In the genomic region with DNA sequence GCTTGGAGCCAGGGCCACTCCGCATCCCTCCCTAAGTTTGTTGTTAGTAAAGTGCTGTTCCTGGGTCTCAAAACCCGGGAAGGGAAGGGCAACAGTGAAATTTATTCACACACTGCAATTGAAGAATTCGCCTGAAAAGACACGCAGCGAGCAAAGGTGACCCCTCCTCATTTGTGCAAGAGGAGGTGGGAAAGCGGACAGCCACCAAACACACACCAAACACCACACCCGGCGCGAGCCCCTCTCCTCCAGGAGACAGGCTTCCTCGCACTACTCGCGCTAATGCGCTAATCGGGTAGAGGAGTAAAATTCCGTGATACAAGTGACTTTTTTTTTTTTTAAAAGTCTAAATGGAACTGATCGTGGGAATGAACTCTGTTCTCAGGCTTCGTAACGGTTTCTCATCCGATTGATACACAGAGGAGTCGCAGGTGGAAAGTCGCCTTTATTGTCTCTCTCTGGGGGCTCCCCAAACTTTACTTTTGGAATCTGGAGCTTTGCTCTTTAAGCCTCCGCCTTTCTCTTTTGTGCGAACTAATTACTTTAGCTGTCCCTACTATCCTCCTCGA, we compare ENCODE assay signal across 12 mouse cellular contexts. TPM values are rescaled to one million over a fixed set of nuclear protein-coding genes. Genes with fewer than 3 reads are reported as not detected.
A peak's percentile ranks its signal among the peaks of the same experiment; 100 is the strongest.
DNase-seq lines count a peak whose midpoint lies in the region; ATAC-seq and TF ChIP-seq lines count a peak whose summit lies in the region.
"Had no signal": no experiment of that assay in that cellular context is flagged by ENCODE, and none has a peak within 500 bp of the region (broad histone marks: within the 10 kb centered on the region; RNA-seq: fewer than 3 reads in every experiment).

No protein-coding gene starts in this region.

- WGBS in forebrain, embryonic 12.5 days, result under 1% methylated on average over 24 of the region's 24 CpGs
- under 1% methylated on average over 24 of the region's 24 CpGs for WGBS in forebrain, embryonic 15.5 days
- WGBS in liver, embryonic 13.5 days (ENCODE audit: insufficient replicate concordance), result 2% methylated on average over 24 of the region's 24 CpGs
- WGBS in liver, postnatal 0 days (ENCODE audit: insufficient replicate concordance), result 2% methylated on average over 24 of the region's 24 CpGs
- WGBS in limb, embryonic 10.5 days, result 0% methylated on average over 24 of the region's 24 CpGs

- peaks cover 93% of the 10 kb centered on the region for H3K27me3 ChIP-seq in forebrain, embryonic 12.5 days
- H3K27me3 ChIP-seq in forebrain, embryonic 15.5 days, result peaks cover 70% of the 10 kb centered on the region
- H3K27me3 ChIP-seq in liver, embryonic 13.5 days, result peaks cover 91% of the 10 kb centered on the region
- peaks cover 90% of the 10 kb centered on the region for H3K27me3 ChIP-seq in liver, postnatal 0 days (ENCODE audit: insufficient read depth, low read length)
- peaks cover 99% of the 10 kb centered on the region for H3K27me3 ChIP-seq in limb, embryonic 10.5 days (ENCODE audit: low read depth, poor library complexity, severe bottlenecking)

- TF ChIP-seq EP300 in liver, postnatal 0 days (IDR thresholded peaks at IDR 0.05; ENCODE audit: low read depth), result no peak

- peaks cover 47% of the 10 kb centered on the region for H3K4me1 ChIP-seq in forebrain, embryonic 12.5 days
- peaks cover 49% of the 10 kb centered on the region for H3K4me1 ChIP-seq in forebrain, embryonic 15.5 days
- peaks cover 17% of the 10 kb centered on the region for H3K4me1 ChIP-seq in liver, embryonic 13.5 days (replicated peaks)
- H3K4me1 ChIP-seq in liver, postnatal 0 days (ENCODE audit: insufficient read depth), result peaks cover 5% of the 10 kb centered on the region; the same call in 1 of the 2 replicates
- H3K4me1 ChIP-seq in limb, embryonic 10.5 days, result peaks cover 34% of the 10 kb centered on the region

- H3K36me3 ChIP-seq in forebrain, embryonic 12.5 days (replicated peaks), result no peaks in the 10 kb centered on the region
- H3K36me3 ChIP-seq in forebrain, embryonic 15.5 days, result no peaks in the 10 kb centered on the region
- no peaks in the 10 kb centered on the region for H3K36me3 ChIP-seq in liver, embryonic 13.5 days
- H3K36me3 ChIP-seq in liver, postnatal 0 days (replicated peaks; ENCODE audit: insufficient read depth, low read length), result no peaks in the 10 kb centered on the region
- H3K36me3 ChIP-seq in limb, embryonic 10.5 days, result no peaks in the 10 kb centered on the region

- DNase-seq in liver, embryonic 13.5 days, result no peak
- DNase-seq in liver, postnatal 0 days, result no peak
- DNase-seq in embryo, embryonic 10 days (ENCODE audit: low spot score), result peak; percentile 53
- peak; percentile 58 for DNase-seq in limb, embryonic 10.5 days (ENCODE audit: low spot score)
- no peak for DNase-seq in gastrocnemius, adult 18-20 months (ENCODE audit: low spot score)
- DNase-seq: thymus, adult 18-20 months had no signal

- no peak overlapping the region for H3K27ac ChIP-seq in forebrain, embryonic 12.5 days
- H3K27ac ChIP-seq in forebrain, embryonic 15.5 days (replicated peaks), result no peak overlapping the region
- no peak overlapping the region for H3K27ac ChIP-seq in liver, embryonic 13.5 days
- H3K27ac ChIP-seq in liver, postnatal 0 days (ENCODE audit: low read depth), result no peak overlapping the region
- no peak overlapping the region for H3K27ac ChIP-seq in limb, embryonic 10.5 days

- no peak overlapping the region for H3K9ac ChIP-seq in forebrain, embryonic 12.5 days
- no peak overlapping the region for H3K9ac ChIP-seq in forebrain, embryonic 15.5 days (replicated peaks)
- H3K9ac ChIP-seq in liver, embryonic 13.5 days, result no peak overlapping the region
- H3K9ac ChIP-seq in liver, postnatal 0 days (replicated peaks), result no peak overlapping the region

- peak overlapping the region; percentile 88 for H3K4me2 ChIP-seq in forebrain, embryonic 12.5 days
- H3K4me2 ChIP-seq in forebrain, embryonic 15.5 days (replicated peaks), result no peak overlapping the region
- no peak overlapping the region for H3K4me2 ChIP-seq in liver, embryonic 13.5 days
- no peak overlapping the region for H3K4me2 ChIP-seq in liver, postnatal 0 days (ENCODE audit: low read depth, low read length)

- no peak for TF ChIP-seq CTCF in liver, postnatal 0 days (IDR thresholded peaks at IDR 0.05; ENCODE audit: low read depth)

- ATAC-seq in forebrain, embryonic 12.5 days (ENCODE audit: low FRiP score), result no peak
- ATAC-seq in forebrain, embryonic 15.5 days (replicated peaks), result no peak
- no peak for ATAC-seq in liver, embryonic 13.5 days (ENCODE audit: low read depth)
- no peak for ATAC-seq in liver, postnatal 0 days
- ATAC-seq in megakaryocyte-erythroid progenitor cell, adult 5-6 weeks (replicated peaks; ENCODE audit: low FRiP score, low TSS enrichment, poor library complexity, severe bottlenecking), result no peak

- no peaks in the 10 kb centered on the region for H3K9me3 ChIP-seq in forebrain, embryonic 12.5 days
- H3K9me3 ChIP-seq in forebrain, embryonic 15.5 days, result no peaks in the 10 kb centered on the region
- H3K9me3 ChIP-seq in liver, embryonic 13.5 days (replicated peaks), result no peaks in the 10 kb centered on the region
- no peaks in the 10 kb centered on the region for H3K9me3 ChIP-seq in liver, postnatal 0 days (ENCODE audit: low read length)
- no peaks in the 10 kb centered on the region for H3K9me3 ChIP-seq in limb, embryonic 10.5 days (replicated peaks)

- H3K4me3 ChIP-seq in forebrain, embryonic 12.5 days (replicated peaks), result peak overlapping the region; percentile 10; the same call in 1 of the 2 replicates
- no peak overlapping the region for H3K4me3 ChIP-seq in forebrain, embryonic 15.5 days
- H3K4me3 ChIP-seq in liver, embryonic 13.5 days (replicated peaks), result 0 out of 2 replicates have a peak overlapping the region, but pooled peaks have one; percentile 0
- no peak overlapping the region for H3K4me3 ChIP-seq in liver, postnatal 0 days (ENCODE audit: low read depth, low read length)
- H3K4me3 ChIP-seq in limb, embryonic 10.5 days, result no peak overlapping the region

RNA-seq across cellular contexts. Expression of gene Foxb2, which starts 2.3 kb away (rescaled TPM):
- polyA plus RNA-seq in forebrain, embryonic 12.5 days (2016; fragmentation: Nextera tagmentation; extraction: Ambion mirVana), result 0.66 and 0.74 TPM in 2 replicates
- 0.11 TPM in 1 of 2 replicates, not detected in the other for polyA plus RNA-seq in forebrain, embryonic 15.5 days (2015; fragmentation: Nextera tagmentation; extraction: Ambion mirVana)
- polyA plus RNA-seq in liver, embryonic 13.5 days (2015; fragmentation: Nextera tagmentation; extraction: Ambion mirVana), result not detected in 2 replicates
- polyA plus RNA-seq in liver, postnatal 0 days (2015; fragmentation: Nextera tagmentation; extraction: Ambion mirVana), result not detected in 2 replicates
- polyA plus RNA-seq in limb, embryonic 10.5 days (2016; fragmentation: Nextera tagmentation; extraction: Ambion mirVana), result 0.10 and 0.15 TPM in 2 replicates
- not detected in 2 replicates for total RNA-seq in megakaryocyte-erythroid progenitor cell, adult 5-6 weeks (2014; fragmentation: Nextera tagmentation)
- not detected in 2 replicates for total RNA-seq in megakaryocyte-erythroid progenitor cell, adult 5-6 weeks (2017)
- not detected for total RNA-seq in gastrocnemius, adult 18-20 months (2021)
- total RNA-seq: heart, postnatal 10 days; left cerebral cortex, adult 8-10 months; megakaryocyte progenitor cell, adult 5-6 weeks had no signal

Comparison
In these comparisons a context has a peak if more than half of its experiments do, and no peak if none do; other contexts are left out.
1. H3K4me3 ChIP-seq: peak in forebrain, embryonic 12.5 days (single experiment) and liver, embryonic 13.5 days (single experiment); none in forebrain, embryonic 15.5 days (single experiment), liver, postnatal 0 days (single experiment) and limb, embryonic 10.5 days (single experiment).
2. DNase-seq: peak in embryo, embryonic 10 days (single experiment) and limb, embryonic 10.5 days (single experiment); none in liver, embryonic 13.5 days (single experiment), liver, postnatal 0 days (single experiment) and gastrocnemius, adult 18-20 months (single experiment).